Mouse (Mus musculus) adrenal gland (tissue): Measurements from ENCODE around the gene Fnip1.

Source experiments
- intact Hi-C: fragments of 180-260 bp; cut with DNase I; formaldehyde crosslinking; loops from one replicate; pipeline ENCODE4 v1.15.1; 2025

Fnip1 gene

GRCm38 (mm10) chr11:54456875-54457274 is 18.9 kb downstream of the Fnip1 start:
- intact Hi-C loops = no loop called here

- intact Hi-C loops = no loop called here
Measured at GRCm38 (mm10) chr11:54458168-54458567, 20.2 kb downstream of the Fnip1 start.

GRCm38 (mm10) chr11:54464557-54465244 is 26.7 kb downstream of the Fnip1 start:
- intact Hi-C loops = no loop called here

- intact Hi-C loops = no loop called here
Measured at GRCm38 (mm10) chr11:54472231-54472630, 34.2 kb downstream of the Fnip1 start.

GRCm38 (mm10) chr11:54478414-54478813 is 40.4 kb downstream of the Fnip1 start:
- intact Hi-C loops = no loop called here

GRCm38 (mm10) chr11:54486041-54486440 is 48.0 kb downstream of the Fnip1 start:
- intact Hi-C loops = loop anchor here (10.0 kb wide), 1 partner anchor 181 kb away; the partner anchor contains the start of gene Acsl6

- intact Hi-C loops = no loop called here
Measured at GRCm38 (mm10) chr11:54491946-54492558, 54.1 kb downstream of the Fnip1 start.

- intact Hi-C loops = no loop called here
Measured at GRCm38 (mm10) chr11:54492559-54492958, 54.6 kb downstream of the Fnip1 start.

GRCm38 (mm10) chr11:54499838-54500237 is 61.8 kb downstream of the Fnip1 start:
- intact Hi-C loops = no loop called here

GRCm38 (mm10) chr11:54502546-54503245 is 64.7 kb downstream of the Fnip1 start:
- intact Hi-C loops = no loop called here

GRCm38 (mm10) chr11:54513584-54513983 is 75.6 kb downstream of the Fnip1 start:
- intact Hi-C loops = no loop called here

GRCm38 (mm10) chr11:54521927-54522528 is 84.0 kb downstream of the Fnip1 start:
- intact Hi-C loops = loop anchor here (5.0 kb wide), 1 partner anchor 85 kb away; the partner anchor contains the start of gene Fnip1

- intact Hi-C loops = loop anchor here (5.0 kb wide), 1 partner anchor 85 kb away; the partner anchor contains the start of gene Fnip1
Measured at GRCm38 (mm10) chr11:54522529-54523430, 84.8 kb downstream of the Fnip1 start, which contains the start of gene Rapgef6. Rapgef6 (plus strand) TSS chr11:54522847.

GRCm38 (mm10) chr11:54523431-54524001 is 85.5 kb downstream of the Fnip1 start:
- intact Hi-C loops = loop anchor here (5.0 kb wide), 1 partner anchor 86 kb away; the partner anchor contains the start of gene Fnip1

GRCm38 (mm10) chr11:54528002-54528401 is 90.0 kb downstream of the Fnip1 start:
- intact Hi-C loops = no loop called here

- intact Hi-C loops = loop anchor here (10.0 kb wide), 1 partner anchor 176 kb away; no protein-coding TSS in a partner anchor
Measured at GRCm38 (mm10) chr11:54530391-54530790, 92.4 kb downstream of the Fnip1 start.

- intact Hi-C loops = loop anchor here (10.0 kb wide), 1 partner anchor 176 kb away; no protein-coding TSS in a partner anchor
Measured at GRCm38 (mm10) chr11:54530916-54531315, 92.9 kb downstream of the Fnip1 start.

- intact Hi-C loops = loop anchor here (2.0 to 10.0 kb wide), 2 partner anchors 179 to 227 kb away; no protein-coding TSS in a partner anchor
Measured at GRCm38 (mm10) chr11:54533834-54534233, 95.8 kb downstream of the Fnip1 start.

- intact Hi-C loops = loop anchor here (2.0 to 10.0 kb wide), 2 partner anchors 180 to 228 kb away; no protein-coding TSS in a partner anchor
Measured at GRCm38 (mm10) chr11:54534871-54535270, 96.9 kb downstream of the Fnip1 start.

GRCm38 (mm10) chr11:54539031-54539430 is 101.0 kb downstream of the Fnip1 start:
- intact Hi-C loops = loop anchor here (10.0 kb wide), 1 partner anchor 184 kb away; no protein-coding TSS in a partner anchor
